Mouse (Mus musculus): Measurements from ENCODE around the gene Myo1h.

The Myo1h gene

DNA sequence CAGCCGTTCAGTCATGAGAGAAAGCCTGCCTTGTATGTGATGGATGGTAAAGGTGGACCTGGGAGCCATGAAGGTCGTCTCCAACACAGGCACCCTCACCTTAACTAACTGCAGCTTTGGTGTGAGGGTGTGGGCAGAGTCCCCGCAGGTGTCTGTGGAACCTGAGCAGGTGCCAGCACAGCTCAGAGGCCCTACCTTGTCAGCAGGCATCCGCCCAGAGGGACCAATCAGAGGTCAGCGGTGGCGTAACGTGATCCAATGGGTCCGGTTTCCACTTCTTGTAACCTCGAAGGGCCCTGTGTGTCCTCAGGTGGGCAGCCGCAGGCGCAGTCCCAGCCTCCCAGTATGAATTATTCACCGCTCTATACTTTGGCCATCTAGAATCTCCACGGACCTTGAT, at the start of gene Myo1h:
TSS of gene Myo1h (plus strand) at position 293 of the 400 bp plus-strand sequence.
- in situ Hi-C loops (cut with MboI, MseI) = no loop called here

GRCm38 (mm10) chr5:114239737-114240136, 49.2 kb upstream of the Myo1h start:
- in situ Hi-C loops (cut with MboI, MseI) = no loop called here

DNA sequence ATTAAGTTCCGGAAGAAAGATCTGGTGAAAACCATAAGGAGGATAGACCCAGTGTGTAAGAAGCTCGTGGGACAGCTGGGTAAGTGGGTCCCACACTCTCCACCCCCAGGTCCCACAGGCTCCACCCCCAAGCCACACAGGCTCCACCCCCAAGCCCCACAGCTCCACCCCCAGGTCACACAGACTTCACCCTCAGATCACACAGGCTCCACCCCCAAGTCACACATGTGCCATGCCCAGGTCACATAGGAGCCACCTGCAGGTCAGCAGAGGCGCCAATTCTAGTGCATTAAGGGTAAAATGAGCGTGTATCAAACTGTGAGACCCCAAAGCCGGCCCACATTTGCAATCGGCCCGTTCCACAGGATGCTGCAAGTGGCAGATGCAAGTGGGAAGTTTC, 42.5 kb upstream of the Myo1h start:
- in situ Hi-C loops (cut with MboI, MseI) = loop anchor here (5.0 kb wide), 1 partner anchor 66 kb away; no protein-coding TSS in a partner anchor

DNA sequence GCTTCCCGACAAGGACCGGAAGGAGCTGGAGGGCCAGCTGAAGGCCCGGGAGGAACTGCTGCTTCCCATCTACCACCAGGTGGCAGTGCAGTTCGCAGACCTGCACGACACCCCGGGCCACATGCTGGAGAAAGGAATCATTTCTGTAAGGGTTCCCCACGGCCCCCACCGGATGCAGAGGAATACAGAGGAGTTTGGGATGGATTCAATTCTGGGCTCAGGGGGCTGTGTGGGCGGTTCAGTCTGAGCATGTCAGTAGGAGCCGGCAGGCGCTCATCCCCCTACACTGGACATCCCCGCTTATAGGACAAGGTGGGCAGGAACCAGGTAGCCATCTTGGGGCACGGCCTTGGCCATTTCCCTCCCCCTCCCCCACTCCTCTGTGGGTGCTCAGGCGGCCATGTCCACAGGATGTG, 40.8 kb upstream of the Myo1h start:
- in situ Hi-C loops (cut with MboI, MseI) = loop anchor here (5.0 kb wide), 1 partner anchor 64 kb away; no protein-coding TSS in a partner anchor

GRCm38 (mm10) chr5:114259495-114259894, 29.5 kb upstream of the Myo1h start:
- in situ Hi-C loops (cut with MboI, MseI) = no loop called here

GRCm38 (mm10) chr5:114261494-114261893, 27.5 kb upstream of the Myo1h start:
- in situ Hi-C loops (cut with MboI, MseI) = no loop called here

GRCm38 (mm10) chr5:114264030-114264459, 24.9 kb upstream of the Myo1h start:
- in situ Hi-C loops (cut with MboI, MseI) = no loop called here

DNA sequence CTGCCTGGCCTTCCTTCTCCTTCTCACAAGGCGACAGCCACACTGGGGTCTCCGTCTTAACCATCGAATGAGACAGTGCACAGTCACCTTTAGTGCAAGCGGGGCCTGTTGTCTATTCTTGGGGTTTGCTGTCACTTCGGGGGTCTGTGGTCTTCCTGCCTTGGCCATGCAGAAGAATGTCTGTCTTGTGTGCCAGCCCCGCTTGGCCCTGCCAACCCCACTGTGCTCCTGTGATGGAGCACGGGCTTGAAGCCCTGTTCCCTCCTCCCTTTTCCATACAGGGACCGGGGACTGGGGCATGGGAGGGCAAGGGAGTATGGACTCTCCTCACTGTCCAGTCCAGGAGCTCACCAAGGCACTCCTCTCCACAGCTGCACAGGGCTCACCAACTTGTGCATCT, 24.2 kb upstream of the Myo1h start:
- in situ Hi-C loops (cut with MboI, MseI) = no loop called here

GRCm38 (mm10) chr5:114268646-114269045, 20.3 kb upstream of the Myo1h start:
- in situ Hi-C loops (cut with MboI, MseI) = no loop called here

- in situ Hi-C loops (cut with MboI, MseI) = no loop called here
Observed at GRCm38 (mm10) chr5:114269499-114269898, 19.5 kb upstream of the Myo1h start.

GRCm38 (mm10) chr5:114269984-114270383, 19.0 kb upstream of the Myo1h start:
- in situ Hi-C loops (cut with MboI, MseI) = no loop called here

GRCm38 (mm10) chr5:114273693-114274402, 15.1 kb upstream of the Myo1h start, which contains the start of gene Foxn4:
Gene Foxn4 (minus strand): TSS chr5:114273807.
- in situ Hi-C loops (cut with MboI, MseI) = no loop called here

GRCm38 (mm10) chr5:114275339-114275738, 13.6 kb upstream of the Myo1h start:
- in situ Hi-C loops (cut with MboI, MseI) = no loop called here

DNA sequence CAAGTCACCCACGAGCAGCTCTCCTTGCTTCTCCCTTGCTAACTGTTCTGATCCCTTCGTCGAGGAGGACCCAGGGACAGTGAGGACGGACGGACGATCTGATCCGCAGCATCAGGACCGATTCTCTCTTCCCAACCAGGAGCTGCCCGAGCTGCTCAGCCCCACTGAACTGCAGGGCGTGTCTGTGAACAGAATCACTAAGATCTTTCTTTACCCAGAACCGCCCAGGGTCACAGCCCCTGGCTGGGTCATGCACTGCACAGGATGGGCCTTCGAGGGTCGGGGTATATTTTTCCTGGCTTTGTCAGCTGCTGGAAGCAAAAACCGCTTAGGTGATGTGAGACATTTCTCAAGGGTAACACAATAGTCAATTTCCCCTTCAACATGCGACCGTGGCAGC, 13.0 kb upstream of the Myo1h start:
- in situ Hi-C loops (cut with MboI, MseI) = no loop called here

DNA sequence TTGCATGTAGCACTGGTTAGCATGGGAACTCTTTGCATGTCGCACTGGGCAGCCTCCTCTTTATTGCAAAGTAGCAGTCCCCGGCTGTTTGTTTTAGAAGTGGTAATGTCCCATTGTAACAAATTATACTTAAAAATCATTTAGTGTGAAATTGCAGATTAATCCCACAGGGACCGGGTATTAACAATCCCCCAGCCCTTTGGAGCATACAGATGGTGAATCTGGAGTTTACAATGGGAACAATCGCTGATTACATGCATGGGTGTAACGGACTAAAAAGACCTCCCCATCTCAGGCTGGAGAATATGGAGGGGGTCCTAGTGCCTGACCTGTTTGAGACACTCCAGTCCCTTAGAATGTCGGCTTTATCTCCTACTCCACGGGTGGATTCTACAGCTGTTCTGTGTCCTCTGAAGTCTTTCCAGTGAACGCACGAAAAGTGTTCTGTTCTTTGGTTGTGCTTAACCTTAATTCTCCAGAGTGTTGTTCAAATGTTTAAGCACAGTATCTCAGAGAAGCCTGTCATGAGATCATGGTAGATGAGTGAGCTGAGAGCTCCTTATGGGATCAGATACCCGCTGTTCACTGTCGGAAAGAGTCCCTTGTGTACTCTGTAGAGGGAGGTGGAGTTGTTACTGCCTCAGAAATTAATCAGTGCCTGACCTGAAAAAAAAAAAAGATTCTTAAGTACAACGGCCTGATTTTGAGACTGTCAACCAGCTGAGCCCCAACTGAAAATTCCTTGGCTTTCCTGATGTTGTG, 9.4 kb upstream of the Myo1h start:
- in situ Hi-C loops (cut with MboI, MseI) = no loop called here

DNA sequence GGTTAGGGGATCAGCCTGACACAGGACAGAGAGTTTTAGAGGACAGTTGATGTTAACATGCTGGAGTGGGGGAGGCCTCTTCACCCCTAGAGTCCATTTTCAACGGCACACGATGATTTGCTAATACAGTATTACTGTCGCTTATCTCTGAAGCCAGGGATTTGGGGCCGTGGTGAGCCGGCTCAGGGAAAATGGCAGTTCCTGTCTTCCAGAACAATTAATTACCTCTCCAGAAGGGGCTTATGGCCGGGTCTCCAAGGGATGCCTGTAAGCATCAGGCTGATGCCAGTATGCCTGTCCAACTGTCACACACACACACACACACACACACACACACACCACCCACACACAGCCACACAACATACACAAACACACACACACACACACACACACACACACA, 6.6 kb upstream of the Myo1h start:
- in situ Hi-C loops (cut with MboI, MseI) = no loop called here

GRCm38 (mm10) chr5:114284604-114285397, 4.2 kb upstream of the Myo1h start:
- in situ Hi-C loops (cut with MboI, MseI) = no loop called here

DNA sequence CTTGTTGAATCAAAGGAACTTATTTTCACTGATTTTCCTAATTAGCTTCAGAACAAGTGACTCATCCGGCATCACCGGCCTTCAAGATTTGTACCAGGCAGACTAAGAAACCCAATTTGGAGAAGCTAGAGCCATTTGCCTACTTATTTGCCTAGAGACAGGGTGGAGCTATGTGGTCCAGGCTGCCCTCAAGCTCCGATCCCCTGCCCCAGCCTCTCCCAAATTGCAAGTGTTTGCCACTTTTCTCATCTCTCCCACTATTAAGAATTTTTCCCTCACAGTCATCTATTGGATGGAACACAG, 3.6 kb upstream of the Myo1h start:
- in situ Hi-C loops (cut with MboI, MseI) = no loop called here

GRCm38 (mm10) chr5:114286102-114286501, 2.9 kb upstream of the Myo1h start:
- in situ Hi-C loops (cut with MboI, MseI) = no loop called here

DNA sequence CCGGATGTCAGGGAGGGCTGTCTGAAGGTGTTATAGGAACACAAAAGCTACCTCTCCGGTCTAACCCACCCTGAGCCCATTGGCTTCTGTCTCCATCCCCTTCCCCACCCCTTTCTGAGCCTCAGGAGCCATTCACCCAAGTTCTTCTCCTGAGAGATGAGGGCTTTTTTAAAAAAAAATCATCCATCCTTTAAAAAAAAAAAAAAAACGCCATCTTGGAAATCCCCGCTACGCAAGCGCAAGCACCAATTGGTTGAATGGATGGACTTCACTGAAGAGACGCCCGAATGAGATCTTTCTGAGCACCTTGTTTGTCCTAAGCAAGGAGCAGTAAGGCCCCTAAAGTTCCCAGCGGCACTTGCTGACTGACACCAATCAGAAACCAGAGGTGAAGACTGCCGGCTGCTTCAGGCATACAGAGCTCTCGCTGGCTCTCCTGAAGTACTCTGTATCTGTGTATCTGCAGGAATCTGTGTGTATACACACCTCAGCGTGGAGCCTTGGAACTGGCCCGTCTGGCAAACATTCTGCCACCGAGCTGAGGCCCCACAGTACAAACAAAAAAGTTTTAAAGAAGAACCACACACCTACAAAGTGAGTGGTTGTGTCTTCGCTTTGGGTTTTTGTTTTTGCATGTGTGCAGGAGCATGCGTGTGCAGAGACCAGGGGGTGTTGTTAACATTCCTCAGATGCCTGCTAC, 1.9 kb upstream of the Myo1h start:
- in situ Hi-C loops (cut with MboI, MseI) = no loop called here

- in situ Hi-C loops (cut with MboI, MseI) = no loop called here
Observed at GRCm38 (mm10) chr5:114288396-114288795, 570 bp upstream of the Myo1h start.

DNA sequence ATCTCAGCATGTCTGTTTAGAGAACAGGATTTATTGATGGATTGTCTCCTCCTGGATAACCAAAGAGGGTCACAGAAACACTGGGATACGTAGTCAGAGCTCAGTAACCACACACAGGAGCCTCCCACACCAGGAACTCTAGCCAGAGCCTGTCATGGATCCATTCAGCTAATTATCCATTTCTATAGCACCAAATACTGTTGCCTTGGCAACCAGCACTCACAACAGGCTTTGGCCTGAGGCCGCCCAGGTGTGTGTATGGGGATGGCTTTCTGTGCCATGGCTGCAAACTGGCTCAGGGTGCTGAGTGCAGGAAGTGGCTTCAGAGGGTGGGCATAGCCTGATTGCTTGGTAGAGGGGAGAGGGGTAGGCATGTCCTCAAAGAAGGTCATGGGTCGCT, 1.0 kb downstream of the Myo1h start:
- in situ Hi-C loops (cut with MboI, MseI) = no loop called here
